Mouse (Mus musculus) embryonic facial prominence, embryonic 10.5 days (tissue): Measurements from ENCODE around the gene Zfp668. TPM values are rescaled to one million over a fixed set of nuclear protein-coding genes. Genes with fewer than 3 reads are reported as not detected.

Experiments used
- DNase-seq: peaks from one replicate; pipeline ENCODE4 v3.0.0-alpha.2; 2017; ENCODE audit warnings: low spot score
- H3K27ac ChIP-seq: fragments of 300-500 bp; sonication (generic); replicated peaks from 2 replicates; pipeline ENCODE4 v1.5.1; 2016; ENCODE audit warnings: mild to moderate bottlenecking
- H3K27me3 ChIP-seq: fragments of 300-500 bp; sonication (generic); replicated peaks from 2 replicates; pipeline ENCODE4 v1.6.1; 2016; ENCODE audit warnings: low read depth, mild to moderate bottlenecking; ENCODE audit not compliant: poor library complexity, severe bottlenecking
- H3K36me3 ChIP-seq: fragments of 300-500 bp; sonication (generic); replicated peaks from 2 replicates; pipeline ENCODE4 v1.6.1; 2016; ENCODE audit warnings: mild to moderate bottlenecking, moderate library complexity
- H3K4me1 ChIP-seq: fragments of 300-500 bp; sonication (generic); 2 replicates; pipeline ENCODE4 v1.6.1; 2016
- H3K4me3 ChIP-seq: fragments of 300-500 bp; sonication (generic); 2 replicates; pipeline ENCODE4 v1.5.1; 2016; ENCODE audit warnings: mild to moderate bottlenecking, moderate library complexity
- H3K9me3 ChIP-seq: fragments of 300-500 bp; sonication (generic); 2 replicates; pipeline ENCODE4 v1.6.1; 2016; ENCODE audit warnings: mild to moderate bottlenecking
- WGBS: fragments of 180-500 bp; shearing (Covaris S2); methylation state at CpG from one replicate; pipeline ENCODE4 v1.1.7; 2016; 5-methylcytosine and 5-hydroxymethylcytosine counted together
- polyA plus RNA-seq: library from polyadenylated mRNA; unstranded; fragments of >200 nt; fragmentation: Nextera tagmentation; extraction: Ambion mirVana; gene quantifications from 2 replicates; pipeline ENCODE4 v1.2.1, GENCODE M21; 2016

Gene Zfp668
- polyA plus RNA-seq, 1 experiment from 2014 or later, result 42.5 TPM

DNA sequence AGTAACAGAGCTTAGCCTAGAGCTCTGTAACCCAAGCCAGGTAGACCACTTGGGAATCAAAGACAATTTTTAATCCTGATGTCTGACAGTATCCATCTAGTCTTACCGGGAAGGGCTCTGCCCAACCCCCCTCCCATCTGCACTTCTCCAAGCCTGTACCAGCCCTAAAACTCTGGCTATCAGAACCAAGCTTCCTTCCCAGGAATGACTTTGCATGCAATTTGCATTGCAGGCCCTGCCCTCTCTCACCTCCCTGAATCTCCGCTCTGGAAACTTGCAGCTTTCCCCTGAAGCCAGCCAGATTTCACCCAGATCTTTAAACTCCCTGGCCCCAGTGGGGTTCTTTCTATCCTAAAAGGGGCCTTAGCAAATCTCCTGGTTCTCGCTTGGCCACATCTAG, 11.2 kb upstream of the Zfp668 start:
- Histone ChIP-seq H3K27me3 (no peaks in the 10 kb centered on the region), H3K27ac (no peak overlapping the region), H3K9me3 (no peaks in the 10 kb centered on the region), H3K4me1 (peaks cover 15% of the 10 kb centered on the region), H3K4me3 (no peak overlapping the region), H3K36me3 (peaks cover 98% of the 10 kb centered on the region)
- no peak for DNase-seq
- WGBS, result 83% methylated on average over 3 of the region's 3 CpGs

DNA sequence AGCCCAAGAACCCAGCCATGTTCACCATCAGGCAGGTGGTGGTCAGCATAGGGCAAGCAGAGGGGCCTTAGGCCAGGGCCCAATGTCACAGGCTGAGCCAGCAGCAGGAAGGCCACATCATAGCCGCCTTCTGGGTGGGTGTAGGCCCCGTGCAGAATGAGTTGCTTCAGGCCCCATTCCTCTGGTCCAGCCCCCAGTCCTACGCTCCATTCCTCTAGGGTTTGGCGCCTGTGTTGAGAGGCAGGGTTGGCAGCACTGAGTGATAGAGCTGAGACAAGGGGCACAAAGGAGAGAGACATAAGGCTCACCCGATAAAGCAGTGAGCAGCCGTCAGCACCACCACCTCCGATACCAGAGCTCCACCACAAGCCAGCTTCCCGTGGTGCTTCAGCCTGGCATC, 10.6 kb upstream of the Zfp668 start:
- no peak for DNase-seq
- Histone ChIP-seq H3K27ac (no peak overlapping the region), H3K36me3 (peaks cover 98% of the 10 kb centered on the region), H3K27me3 (no peaks in the 10 kb centered on the region), H3K4me1 (peaks cover 20% of the 10 kb centered on the region), H3K9me3 (no peaks in the 10 kb centered on the region), H3K4me3 (no peak overlapping the region)
- 90% methylated on average over 8 of the region's 8 CpGs for WGBS

DNA sequence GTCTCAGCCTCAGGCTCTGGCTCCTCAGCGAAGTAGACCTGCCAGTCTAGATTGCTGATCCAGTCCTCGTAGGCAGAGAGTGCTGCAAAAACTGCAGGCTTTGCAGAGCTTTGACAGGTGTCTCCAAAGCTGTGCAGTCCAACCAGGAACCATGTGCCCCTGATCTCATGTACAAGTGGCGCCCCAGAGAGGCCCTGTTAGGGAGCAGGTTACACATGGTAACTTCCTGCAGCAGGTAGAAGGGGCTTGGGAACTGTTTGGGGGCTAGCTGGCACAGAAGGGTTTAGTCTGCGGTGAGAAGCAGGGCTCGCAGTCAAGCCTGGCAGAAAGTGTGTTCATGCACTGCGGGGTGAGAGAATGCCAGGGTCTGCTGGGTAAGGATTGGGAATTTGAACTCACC, 9.9 kb upstream of the Zfp668 start:
- 95% methylated on average over 6 of the region's 6 CpGs for WGBS
- DNase-seq, result no peak

DNA sequence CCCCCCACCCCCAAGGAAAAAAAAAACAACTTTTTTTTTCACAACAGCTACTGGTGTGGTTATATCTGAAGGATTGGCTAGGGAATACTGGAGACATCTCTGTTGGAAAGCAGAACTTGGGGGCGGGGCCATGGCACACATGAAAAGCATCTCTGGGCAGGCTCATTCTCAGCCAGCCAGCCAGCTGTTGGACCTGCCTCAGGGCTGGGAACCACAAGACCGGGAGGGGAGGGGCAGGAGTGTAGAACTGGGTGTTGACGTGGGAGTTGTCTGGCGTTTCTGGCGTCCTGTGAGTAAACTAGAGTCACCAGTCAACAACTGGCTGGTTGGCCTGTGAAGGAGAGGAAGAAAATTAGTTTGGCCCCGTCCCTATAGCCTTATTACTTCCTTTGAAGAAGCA, 9.3 kb upstream of the Zfp668 start:
- peaks cover 100% of the 10 kb centered on the region for H3K36me3 ChIP-seq
- no peak overlapping the region for H3K4me3 ChIP-seq
- H3K27ac ChIP-seq, result no peak overlapping the region
- H3K4me1 ChIP-seq, result peaks cover 22% of the 10 kb centered on the region
- DNase-seq, result no peak
- WGBS, result 76% methylated on average over 6 of the region's 6 CpGs
- H3K27me3 ChIP-seq, result no peaks in the 10 kb centered on the region
- no peaks in the 10 kb centered on the region for H3K9me3 ChIP-seq

More for the DNA sequence above, 9.9 kb upstream of the Zfp668 start:
- Histone ChIP-seq H3K36me3 (peaks cover 100% of the 10 kb centered on the region), H3K4me1 (peaks cover 22% of the 10 kb centered on the region), H3K9me3 (no peaks in the 10 kb centered on the region), H3K27ac (no peak overlapping the region), H3K4me3 (no peak overlapping the region), H3K27me3 (no peaks in the 10 kb centered on the region)

DNA sequence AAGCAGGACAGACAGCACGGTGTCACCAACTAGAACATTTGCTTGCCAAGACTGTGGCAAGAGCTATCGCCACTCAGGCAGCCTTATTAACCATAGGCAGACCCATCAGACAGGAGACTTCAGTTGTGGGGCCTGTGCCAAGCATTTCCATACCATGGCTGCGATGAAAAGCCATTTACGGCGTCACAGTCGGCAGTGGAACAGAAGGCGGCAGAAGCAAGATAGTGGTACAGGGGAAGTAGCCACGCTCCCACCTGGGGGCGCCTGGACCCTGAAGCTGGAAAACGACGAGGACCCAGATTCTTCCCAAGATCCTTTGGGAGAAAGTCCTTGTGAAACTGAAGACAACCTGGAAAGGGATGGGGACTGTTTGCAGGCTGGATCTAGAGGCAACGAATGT, 3.8 kb upstream of the Zfp668 start:
- Histone ChIP-seq H3K4me1 (peaks cover 29% of the 10 kb centered on the region), H3K27me3 (no peaks in the 10 kb centered on the region), H3K4me3 (no peak overlapping the region), H3K36me3 (peaks cover 79% of the 10 kb centered on the region), H3K27ac (no peak overlapping the region), H3K9me3 (no peaks in the 10 kb centered on the region)
- DNase-seq, result no peak
- 92% methylated on average over 12 of the region's 12 CpGs for WGBS

DNA sequence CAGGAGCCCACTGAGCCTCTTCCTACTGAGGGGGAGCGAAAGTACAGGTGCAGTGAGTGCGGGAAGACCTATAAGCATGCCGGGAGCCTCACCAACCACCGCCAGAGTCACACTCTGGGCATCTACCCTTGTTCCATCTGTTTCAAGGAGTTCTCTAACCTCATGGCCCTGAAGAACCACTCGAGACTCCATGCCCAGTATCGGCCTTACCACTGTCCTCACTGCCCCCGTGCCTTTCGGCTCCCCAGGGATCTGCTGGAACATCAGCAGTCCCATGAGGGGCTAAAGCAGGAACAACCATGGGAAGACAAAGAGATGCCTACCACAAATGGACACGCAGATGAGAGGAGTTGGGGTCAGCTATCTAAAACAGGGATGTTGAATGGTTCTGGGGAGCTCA, 2.7 kb upstream of the Zfp668 start:
- DNase-seq, result no peak
- H3K36me3 ChIP-seq, result peaks cover 68% of the 10 kb centered on the region
- H3K4me1 ChIP-seq, result peaks cover 33% of the 10 kb centered on the region
- H3K27me3 ChIP-seq, result no peaks in the 10 kb centered on the region
- no peak overlapping the region for H3K27ac ChIP-seq
- 97% methylated on average over 9 of the region's 9 CpGs for WGBS
- 0 out of 2 replicates have a peak overlapping the region, but pooled peaks have one; percentile 1 for H3K4me3 ChIP-seq
- H3K9me3 ChIP-seq, result no peaks in the 10 kb centered on the region

DNA sequence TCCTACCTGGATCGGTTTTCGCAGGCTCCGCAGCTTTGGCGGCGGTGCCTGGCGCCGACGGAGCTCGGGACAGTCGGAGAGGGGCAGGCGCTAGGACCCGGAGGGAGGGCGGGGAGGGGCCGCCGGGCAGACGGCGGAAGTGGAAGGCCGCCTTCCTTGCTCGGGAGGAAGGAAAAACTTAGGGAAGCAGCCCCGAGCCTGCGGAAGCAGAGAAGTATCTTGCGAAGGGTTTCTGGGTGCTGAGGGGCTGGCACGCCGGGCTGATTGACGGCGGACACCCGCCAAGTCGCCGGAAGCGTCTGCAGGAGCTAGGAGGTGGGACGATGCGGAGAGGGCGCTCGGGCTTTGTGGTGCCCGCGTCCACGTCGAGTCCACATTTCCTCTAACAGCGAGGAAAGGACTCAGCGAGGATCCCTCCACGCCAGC, 574 bp downstream of the Zfp668 start, which contains the start of gene Zfp646:
Gene Zfp646 (plus strand): TSS at position 181 of the 426 bp plus-strand sequence.
- Histone ChIP-seq H3K27ac (peak within 1 kb of the TSS; percentile 96), H3K9me3 (no peaks in the 10 kb centered on the region), H3K4me1 (peaks cover 22% of the 10 kb centered on the region), H3K27me3 (no peaks in the 10 kb centered on the region), H3K36me3 (peaks cover 65% of the 10 kb centered on the region), H3K4me3 (peak within 1 kb of the TSS; percentile 93)
- DNase-seq, result peak; percentile 95
- under 1% methylated on average over 41 of the region's 41 CpGs for WGBS

DNA sequence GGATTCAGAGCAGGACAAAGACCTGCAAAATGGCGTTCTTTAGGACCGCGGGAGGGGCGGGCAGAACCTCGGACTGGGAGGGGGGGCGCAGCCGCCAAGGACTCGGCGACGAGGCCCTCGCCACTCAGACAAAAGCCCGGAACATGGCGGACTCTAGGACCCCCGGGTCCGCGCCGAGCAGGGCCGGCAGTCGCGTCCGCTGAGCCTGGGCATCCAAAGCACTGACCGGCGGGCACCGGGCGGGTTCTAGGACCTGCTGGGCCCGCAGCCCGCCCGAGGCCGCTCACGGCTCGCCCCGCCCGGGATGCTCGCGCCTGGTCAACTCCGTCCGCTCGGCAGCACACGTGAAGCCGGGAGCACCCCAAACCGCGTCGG, 1.0 kb downstream of the Zfp668 start:
- under 1% methylated on average over 43 of the region's 43 CpGs for WGBS
- peak; percentile 99 for DNase-seq
- Histone ChIP-seq H3K4me1 (peaks cover 22% of the 10 kb centered on the region), H3K27ac (peak overlapping the region; percentile 96), H3K9me3 (no peaks in the 10 kb centered on the region), H3K4me3 (peak overlapping the region; percentile 93), H3K27me3 (no peaks in the 10 kb centered on the region), H3K36me3 (peaks cover 65% of the 10 kb centered on the region)

DNA sequence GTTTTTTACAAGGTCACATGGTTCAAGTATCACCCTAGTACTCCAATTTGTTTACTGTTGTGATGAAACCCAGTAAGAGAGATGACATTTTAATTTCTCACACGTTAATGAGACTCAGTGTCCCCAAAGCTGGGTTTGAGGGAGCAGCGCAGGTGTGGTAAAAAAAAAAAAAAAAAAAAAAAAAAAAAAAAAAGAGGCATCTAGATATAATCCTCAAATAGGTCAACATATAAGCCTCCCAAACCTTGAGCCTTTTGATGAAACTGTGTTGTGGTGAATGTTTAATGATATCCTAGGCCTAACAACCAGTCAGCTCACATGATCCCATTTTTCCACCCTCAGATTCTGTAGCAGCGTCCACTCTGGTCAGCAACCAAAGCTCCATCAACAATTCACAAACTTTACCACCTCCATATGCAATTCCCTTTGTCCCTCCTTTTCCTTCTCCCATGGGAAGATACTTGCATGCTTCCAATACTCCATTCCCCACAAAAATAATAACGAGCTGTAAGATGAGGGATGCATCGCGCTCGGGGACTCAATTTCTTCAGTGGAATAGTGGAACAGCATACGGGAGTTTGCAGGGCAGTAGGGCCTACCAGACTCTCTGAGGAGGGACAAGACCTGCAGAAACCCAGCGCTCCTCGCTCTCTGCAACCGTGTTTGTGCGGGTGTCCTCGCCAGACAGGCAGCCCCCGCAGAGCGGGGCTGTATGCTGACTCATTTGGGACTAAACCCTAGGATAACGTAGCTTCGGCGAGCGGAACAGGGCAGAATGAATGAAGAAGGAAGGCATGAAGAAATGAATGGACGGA, 1.6 kb downstream of the Zfp668 start:
- peaks cover 65% of the 10 kb centered on the region for H3K36me3 ChIP-seq

DNA sequence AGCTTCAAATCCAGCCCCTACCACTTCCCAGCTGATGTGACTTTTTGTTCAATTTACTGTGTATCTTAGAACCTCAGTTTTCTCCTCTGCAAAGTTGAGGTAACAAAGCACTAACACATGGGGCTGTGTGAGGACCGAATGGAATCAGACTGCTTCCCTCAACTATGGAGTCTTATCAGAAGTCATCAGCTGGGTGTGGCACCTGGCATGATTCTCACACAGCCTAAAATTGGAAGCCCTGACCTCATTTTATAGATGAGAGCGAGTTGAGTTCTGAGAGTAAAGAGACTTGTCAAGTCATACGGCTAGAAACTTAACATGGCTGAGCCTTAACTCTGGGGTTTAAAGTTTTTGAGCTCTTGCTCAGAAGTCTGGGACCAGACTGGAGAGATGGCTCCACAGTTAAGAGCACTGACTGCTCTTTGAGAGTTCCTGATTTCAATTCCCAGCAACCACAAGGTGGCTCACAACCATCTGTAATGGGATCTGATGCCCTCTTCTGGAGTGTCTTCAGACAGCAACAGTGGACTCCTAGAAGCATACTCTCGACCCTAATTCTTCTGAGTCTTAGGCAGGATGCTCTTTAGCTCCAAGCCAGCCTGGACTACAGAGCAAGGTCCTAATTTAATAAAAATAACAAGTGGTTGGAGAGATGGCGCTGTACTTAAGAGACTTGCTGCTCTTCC, 6.3 kb downstream of the Zfp668 start:
- Histone ChIP-seq H3K27me3 (no peaks in the 10 kb centered on the region), H3K27ac (no peak overlapping the region), H3K4me3 (0 out of 2 replicates have a peak overlapping the region, but pooled peaks have one; percentile 18), H3K9me3 (no peaks in the 10 kb centered on the region), H3K36me3 (peaks cover 88% of the 10 kb centered on the region), H3K4me1 (peaks cover 12% of the 10 kb centered on the region)
- DNase-seq, result no peak
- 84% methylated on average over 5 of the region's 5 CpGs for WGBS

More for the DNA sequence above, 1.6 kb downstream of the Zfp668 start:
- no peak for DNase-seq
- Histone ChIP-seq H3K27ac (peak overlapping the region; percentile 96), H3K4me3 (peak overlapping the region; percentile 93), H3K9me3 (no peaks in the 10 kb centered on the region), H3K4me1 (peaks cover 22% of the 10 kb centered on the region), H3K27me3 (no peaks in the 10 kb centered on the region)
- 5% methylated on average over 20 of the region's 20 CpGs for WGBS

DNA sequence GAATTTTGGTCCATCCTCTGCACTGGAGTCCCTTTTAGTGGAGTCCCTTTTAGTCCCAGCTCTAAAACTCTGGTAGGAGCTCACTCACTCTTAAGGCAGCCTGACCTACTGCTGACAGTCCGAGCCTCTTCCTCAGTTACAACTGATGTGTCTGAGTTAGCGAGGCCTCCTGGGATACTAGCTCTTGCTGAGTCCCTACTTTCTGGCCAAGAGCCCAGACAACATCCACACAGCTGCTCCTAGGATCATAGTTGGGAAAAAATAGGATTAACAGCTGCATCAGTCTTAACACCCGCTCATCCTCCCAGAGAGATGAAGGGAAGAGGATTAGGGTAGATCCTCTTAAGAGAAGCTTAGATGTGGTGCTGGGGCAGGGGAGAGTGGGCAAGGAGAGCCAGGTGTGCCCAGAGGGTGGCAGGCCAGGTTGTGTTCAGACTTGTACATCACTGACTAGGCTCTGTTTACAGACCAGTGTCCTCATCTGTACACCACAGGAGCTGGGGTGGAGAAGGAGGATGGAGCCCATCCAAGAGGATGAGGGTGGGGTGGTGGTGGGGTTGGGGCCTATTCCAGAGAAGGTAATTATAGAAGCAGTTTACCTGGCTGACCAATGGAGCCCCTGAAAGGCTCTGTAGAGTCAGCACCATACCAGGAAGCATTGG, 7.3 kb downstream of the Zfp668 start:
- Histone ChIP-seq H3K27me3 (no peaks in the 10 kb centered on the region), H3K4me3 (no peak overlapping the region), H3K4me1 (peaks cover 8% of the 10 kb centered on the region), H3K36me3 (peaks cover 98% of the 10 kb centered on the region), H3K9me3 (no peaks in the 10 kb centered on the region), H3K27ac (no peak overlapping the region)
- DNase-seq, result no peak
- WGBS, result 89% methylated on average over 3 of the region's 3 CpGs

DNA sequence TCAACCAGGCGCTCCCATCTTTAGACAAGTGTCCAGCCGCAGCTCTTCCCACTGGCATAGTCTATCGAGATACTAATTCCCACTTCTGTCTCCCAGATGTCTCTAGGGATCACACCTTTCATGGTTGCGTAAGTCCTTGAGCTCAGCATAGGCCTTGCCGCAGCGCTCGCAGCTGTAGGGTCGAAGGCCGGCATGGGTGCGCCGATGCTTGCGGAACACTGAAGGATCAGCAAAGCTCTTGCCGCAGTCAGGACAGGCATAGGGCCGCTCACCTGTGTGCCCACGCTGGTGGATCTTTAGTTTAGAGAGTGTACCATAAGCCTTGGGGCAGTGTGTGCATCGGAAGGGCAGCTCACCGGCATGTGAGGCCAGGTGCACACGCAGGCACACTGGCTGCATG, 9.0 kb downstream of the Zfp668 start:
- H3K36me3 ChIP-seq, result peaks cover 89% of the 10 kb centered on the region
- H3K27ac ChIP-seq, result no peak overlapping the region
- 96% methylated on average over 18 of the region's 18 CpGs for WGBS

More for the DNA sequence above, 9.0 kb downstream of the Zfp668 start:
- Histone ChIP-seq H3K27me3 (no peaks in the 10 kb centered on the region), H3K9me3 (no peaks in the 10 kb centered on the region), H3K4me3 (no peak overlapping the region), H3K4me1 (no peaks in the 10 kb centered on the region)
- DNase-seq, result no peak
